In genomic region chr14:33203777-33204176, GRCm38 (mm10) we compare ENCODE assay signal across 24 mouse cellular contexts. TPM values are rescaled to one million over a fixed set of nuclear protein-coding genes. Genes with fewer than 3 reads are reported as not detected.
DNase-seq lines count a peak whose midpoint lies in the region; ATAC-seq and TF ChIP-seq lines count a peak whose summit lies in the region.
"Had no signal": no experiment of that assay in that cellular context is flagged by ENCODE, and none has a peak within 500 bp of the region (broad histone marks: within the 10 kb centered on the region; RNA-seq: fewer than 3 reads in every experiment).

No protein-coding gene starts in this region.

- no peaks in the 10 kb centered on the region for H3K79me2 ChIP-seq in macrophage (ENCODE audit: inconsistent target)

- no peak for DNase-seq in frontal cortex, adult 2 months (ENCODE audit: extremely low spot score in 1 of 2, low spot score in 1 of 2)
- peak; percentile 17 for DNase-seq in lung, postnatal 0 days (ENCODE audit: low spot score)
- DNase-seq in lung, postnatal 14 days, result no peak
- DNase-seq in midbrain, embryonic 11.5 days (ENCODE audit: low spot score, missing footprints), result no peak
- no peak for DNase-seq in thymus, postnatal 14 days
- DNase-seq: adrenal gland, adult 8-10 months; adrenal gland, postnatal 36 days; cerebellum, adult 11 months; cerebellum, adult 8-10 months; cerebellum, postnatal 14 days; gastrocnemius, adult 2 months; gastrocnemius, postnatal 25 days; heart, adult 2 months; heart, postnatal 36 days had no signal

- no peaks in the 10 kb centered on the region for H3K9me3 ChIP-seq in lung, postnatal 0 days (ENCODE audit: low read length)
- H3K9me3 ChIP-seq in midbrain, embryonic 11.5 days (ENCODE audit: control insufficient read depth, low read length), result no peaks in the 10 kb centered on the region
- H3K9me3 ChIP-seq: embryonic facial prominence, embryonic 12.5 days; forebrain, embryonic 12.5 days; heart, embryonic 12.5 days; hindbrain, embryonic 15.5 days had no signal

- no peak overlapping the region for H3K4me3 ChIP-seq in lung, postnatal 0 days (ENCODE audit: low read depth, low read length)
- H3K4me3 ChIP-seq in macrophage (ENCODE audit: inconsistent target), result no peak overlapping the region
- no peak overlapping the region for H3K4me3 ChIP-seq in midbrain, embryonic 11.5 days (ENCODE audit: low read depth, low read length)
- H3K4me3 ChIP-seq: embryonic facial prominence, embryonic 12.5 days; forebrain, embryonic 12.5 days; gastrocnemius, adult 2 months; heart, adult 2 months; heart, embryonic 12.5 days; hindbrain, embryonic 15.5 days had no signal

- H3K27ac ChIP-seq in lung, postnatal 0 days (ENCODE audit: low read length), result no peak overlapping the region
- peak overlapping the region; percentile 69 for H3K27ac ChIP-seq in macrophage
- H3K27ac ChIP-seq in midbrain, embryonic 11.5 days (ENCODE audit: low read depth, low read length), result no peak overlapping the region
- H3K27ac ChIP-seq: embryonic facial prominence, embryonic 12.5 days; forebrain, embryonic 12.5 days; gastrocnemius, adult 2 months; heart, adult 2 months; hindbrain, embryonic 15.5 days had no signal

- 0 out of 2 replicates have a peak, but pooled peaks have one; percentile 23 for ATAC-seq in frontal cortex, adult (ENCODE audit: low TSS enrichment)
- ATAC-seq in lung, postnatal 0 days, result no peak
- peak; percentile 46; the same call in 1 of the 2 replicates for ATAC-seq in neutrophil, adult 5-6 weeks (ENCODE audit: extremely low read depth, insufficient number of reproducible peaks, low FRiP score, poor library complexity, severe bottlenecking)
- ATAC-seq in midbrain, embryonic 11.5 days (ENCODE audit: low FRiP score), result no peak
- ATAC-seq: forebrain, embryonic 16.5 days; inflammation-experienced regulatory T-cells, adult 6 months; Patski had no signal

- no peaks in the 10 kb centered on the region for H3K36me3 ChIP-seq in lung, postnatal 0 days (ENCODE audit: insufficient read depth, low read length)
- H3K36me3 ChIP-seq in macrophage (ENCODE audit: inconsistent target), result no peaks in the 10 kb centered on the region
- no peaks in the 10 kb centered on the region for H3K36me3 ChIP-seq in midbrain, embryonic 11.5 days (ENCODE audit: control insufficient read depth, insufficient read depth, low read length)
- H3K36me3 ChIP-seq: embryonic facial prominence, embryonic 12.5 days; forebrain, embryonic 12.5 days; heart, embryonic 12.5 days; hindbrain, embryonic 15.5 days had no signal

- no peak overlapping the region for H3K4me2 ChIP-seq in lung, postnatal 0 days (replicated peaks; ENCODE audit: low read depth, low read length)
- H3K4me2 ChIP-seq in midbrain, embryonic 11.5 days, result no peak overlapping the region
- H3K4me2 ChIP-seq: embryonic facial prominence, embryonic 12.5 days; forebrain, embryonic 12.5 days; heart, embryonic 12.5 days; hindbrain, embryonic 15.5 days had no signal

- no peaks in the 10 kb centered on the region for H3K27me3 ChIP-seq in lung, postnatal 0 days (replicated peaks; ENCODE audit: insufficient read depth, low read length)
- no peaks in the 10 kb centered on the region for H3K27me3 ChIP-seq in midbrain, embryonic 11.5 days (ENCODE audit: control insufficient read depth, insufficient read depth, low read length)
- H3K27me3 ChIP-seq: forebrain, embryonic 12.5 days; Patski had no signal

- TF ChIP-seq EP300 in lung, postnatal 0 days (IDR thresholded peaks at IDR 0.05), result no peak

- 65% methylated on average over 14 of the region's 14 CpGs for WGBS in lung, postnatal 0 days
- WGBS in macrophage (ENCODE audit: missing documents), result 51% methylated on average over 14 of the region's 14 CpGs
- 88% methylated on average over 14 of the region's 14 CpGs for WGBS in midbrain, embryonic 11.5 days

- H3K9ac ChIP-seq in lung, postnatal 0 days (replicated peaks; ENCODE audit: low read depth), result no peak overlapping the region
- no peak overlapping the region for H3K9ac ChIP-seq in midbrain, embryonic 11.5 days (ENCODE audit: low read length)
- H3K9ac ChIP-seq: embryonic facial prominence, embryonic 12.5 days; forebrain, embryonic 12.5 days; heart, embryonic 12.5 days; hindbrain, embryonic 15.5 days had no signal

- no peaks in the 10 kb centered on the region for H3K4me1 ChIP-seq in lung, postnatal 0 days (ENCODE audit: insufficient read depth, low read depth, low read length)
- H3K4me1 ChIP-seq in midbrain, embryonic 11.5 days (ENCODE audit: control insufficient read depth, insufficient read depth, low read length), result no peaks in the 10 kb centered on the region
- H3K4me1 ChIP-seq: embryonic facial prominence, embryonic 12.5 days; forebrain, embryonic 12.5 days; hindbrain, embryonic 15.5 days had no signal

- no peak for TF ChIP-seq CTCF in lung, postnatal 0 days (IDR thresholded peaks at IDR 0.05)

RNA-seq across cellular contexts. Expression of gene Arhgap22, which starts 10.0 kb away (rescaled TPM):
- polyA plus RNA-seq in frontal cortex, adult 2 months (2012; rRNA removed), result 20.0 and 23.3 TPM in 2 replicates
- 29.5 and 30.2 TPM in 2 replicates for polyA plus RNA-seq in lung, postnatal 0 days (2015; fragmentation: Nextera tagmentation; extraction: Ambion mirVana)
- total RNA-seq in macrophage (2018; cell fraction: chromatin; rRNA removed), result 100 to 1,000 TPM in 21 of 26 experiments, 10 to 100 TPM in 5; 39.9 to 474 (median 134) TPM
- total RNA-seq in macrophage (2018; cell fraction: cytosol; rRNA removed), result 10 to 100 TPM; 12.0 to 97.5 (median 24.2) TPM
- total RNA-seq in macrophage (2018; cell fraction: nucleus; rRNA removed), result 100 to 1,000 TPM in 13 of 26 experiments, 10 to 100 TPM in 13; 40.8 to 312 (median 99.3) TPM
- polyA plus RNA-seq in macrophage (2018), result 16.5 to 44.1 TPM (median 21.1 TPM) in 3 replicates
- 0.35 TPM in 1 of 2 replicates, not detected in the other for total RNA-seq in neutrophil, adult 5-6 weeks (2017)
- polyA plus RNA-seq in midbrain, embryonic 11.5 days (2014; fragmentation: Nextera tagmentation; extraction: Ambion mirVana), result 1.1 and 1.5 TPM in 2 replicates

RNA-seq across cellular contexts. Expression of gene Wdfy4, which starts 18.5 kb away (rescaled TPM):
- polyA plus RNA-seq in frontal cortex, adult 2 months (2012; rRNA removed), result 0.82 and 0.95 TPM in 2 replicates
- polyA plus RNA-seq in lung, postnatal 0 days (2015; fragmentation: Nextera tagmentation; extraction: Ambion mirVana), result 0.90 and 0.98 TPM in 2 replicates
- total RNA-seq in macrophage (2018; cell fraction: chromatin; rRNA removed), result 100 to 1,000 TPM; 165 to 674 (median 443) TPM
- total RNA-seq in macrophage (2018; cell fraction: cytosol; rRNA removed), result 100 to 1,000 TPM in 13 of 26 experiments, 10 to 100 TPM in 13; 60.1 to 136 (median 97.9) TPM
- 100 to 1,000 TPM in 25 of 26 experiments, 10 to 100 TPM in 1; 95.7 to 366 (median 196) TPM for total RNA-seq in macrophage (2018; cell fraction: nucleus; rRNA removed)
- polyA plus RNA-seq in macrophage (2018), result 58.1 to 98.0 TPM (median 81.9 TPM) in 3 replicates
- total RNA-seq in neutrophil, adult 5-6 weeks (2017), result 207 and 223 TPM in 2 replicates
- polyA plus RNA-seq in midbrain, embryonic 11.5 days (2014; fragmentation: Nextera tagmentation; extraction: Ambion mirVana), result 0.14 and 0.38 TPM in 2 replicates
- polyA plus RNA-seq: Patski had no signal

Comparison
In these comparisons a context has a peak if more than half of its experiments do, and no peak if none do; other contexts are left out.
1. ATAC-seq: peak in frontal cortex, adult (single experiment) and neutrophil, adult 5-6 weeks (single experiment); none in lung, postnatal 0 days (single experiment) and midbrain, embryonic 11.5 days (single experiment).
2. RNA of gene Wdfy4, which starts 18.5 kb away (polyA plus RNA-seq): 58.1 to 98.0 TPM in macrophage; 0.90 to 0.98 TPM in lung, postnatal 0 days, 0.82 to 0.95 TPM in frontal cortex, adult 2 months and 0.14 to 0.38 TPM in midbrain, embryonic 11.5 days; every median in the first group is over 10 times any median in the second.